Mouse (Mus musculus): Measurements from ENCODE around the gene 4930518I15Rik. TPM values are rescaled to one million over a fixed set of nuclear protein-coding genes. Genes with fewer than 3 reads are reported as not detected.

4930518I15Rik gene
- polyA plus RNA-seq, 1 experiment, result 2.7 TPM

- Histone ChIP-seq H3K4me3 (replicated peaks; ENCODE audit: control insufficient read depth, low read depth, low read length) (no peak overlapping the region), H3K27ac (ENCODE audit: control insufficient read depth, insufficient read depth, low read depth, low read length, poor library complexity) (no peak overlapping the region), H3K4me1 (ENCODE audit: control insufficient read depth, insufficient read depth, low read length) (no peaks in the 10 kb centered on the region; the same call in 1 of the 2 replicates)
- WGBS, result 89% methylated on average over 10 of the region's 10 CpGs
- TF ChIP-seq CTCF (IDR thresholded peaks at IDR 0.05; ENCODE audit: control insufficient read depth, insufficient read depth, low read length), result no peak
- no peak for TF ChIP-seq POLR2A (IDR thresholded peaks at IDR 0.05; ENCODE audit: borderline replicate concordance, control insufficient read depth, low read depth, low read length)
These were observed 13.0 kb downstream of the 4930518I15Rik start for GRCm38 (mm10) chr2:156844715-156845114.

GRCm38 (mm10) chr2:156843331-156843730, 14.4 kb downstream of the 4930518I15Rik start:
- Histone ChIP-seq H3K4me3 (replicated peaks; ENCODE audit: control insufficient read depth, low read depth, low read length) (no peak overlapping the region), H3K4me1 (ENCODE audit: control insufficient read depth, insufficient read depth, low read length) (no peaks in the 10 kb centered on the region; the same call in 1 of the 2 replicates), H3K27ac (ENCODE audit: control insufficient read depth, insufficient read depth, low read depth, low read length, poor library complexity) (no peak overlapping the region)
- WGBS, result 80% methylated on average over 10 of the region's 10 CpGs
- TF ChIP-seq POLR2A (IDR thresholded peaks at IDR 0.05; ENCODE audit: borderline replicate concordance, control insufficient read depth, low read depth, low read length), result no peak
- no peak for TF ChIP-seq CTCF (IDR thresholded peaks at IDR 0.05; ENCODE audit: control insufficient read depth, insufficient read depth, low read length)

- Histone ChIP-seq H3K4me1 (ENCODE audit: control insufficient read depth, insufficient read depth, low read length) (no peaks in the 10 kb centered on the region; the same call in 1 of the 2 replicates), H3K4me3 (replicated peaks; ENCODE audit: control insufficient read depth, low read depth, low read length) (no peak overlapping the region), H3K27ac (ENCODE audit: control insufficient read depth, insufficient read depth, low read depth, low read length, poor library complexity) (no peak overlapping the region)
- TF ChIP-seq POLR2A (IDR thresholded peaks at IDR 0.05; ENCODE audit: borderline replicate concordance, control insufficient read depth, low read depth, low read length) (no peak), CTCF (IDR thresholded peaks at IDR 0.05; ENCODE audit: control insufficient read depth, insufficient read depth, low read length) (no peak)
- WGBS, result 85% methylated on average over 11 of the region's 11 CpGs
These were observed 15.0 kb downstream of the 4930518I15Rik start for GRCm38 (mm10) chr2:156842711-156843110.

- WGBS, result 34% methylated on average over 20 of the region's 20 CpGs
- Histone ChIP-seq H3K4me3 (replicated peaks; ENCODE audit: control insufficient read depth, low read depth, low read length) (peak overlapping the region; percentile 46), H3K27ac (ENCODE audit: control insufficient read depth, insufficient read depth, low read depth, low read length, poor library complexity) (no peak overlapping the region), H3K4me1 (ENCODE audit: control insufficient read depth, insufficient read depth, low read length) (no peaks in the 10 kb centered on the region; the same call in 1 of the 2 replicates)
- no peak for TF ChIP-seq CTCF (IDR thresholded peaks at IDR 0.05; ENCODE audit: control insufficient read depth, insufficient read depth, low read length)
- TF ChIP-seq POLR2A (IDR thresholded peaks at IDR 0.05; ENCODE audit: borderline replicate concordance, control insufficient read depth, low read depth, low read length), result no peak
These were observed 15.7 kb downstream of the 4930518I15Rik start for GRCm38 (mm10) chr2:156841841-156842706.

GRCm38 (mm10) chr2:156841028-156841840, 16.5 kb downstream of the 4930518I15Rik start:
- TF ChIP-seq CTCF (IDR thresholded peaks at IDR 0.05; ENCODE audit: control insufficient read depth, insufficient read depth, low read length), result no peak
- no peak for TF ChIP-seq POLR2A (IDR thresholded peaks at IDR 0.05; ENCODE audit: borderline replicate concordance, control insufficient read depth, low read depth, low read length)
- WGBS, result 2% methylated on average over 42 of the region's 42 CpGs
- Histone ChIP-seq H3K4me3 (replicated peaks; ENCODE audit: control insufficient read depth, low read depth, low read length) (peak overlapping the region; percentile 46), H3K27ac (ENCODE audit: control insufficient read depth, insufficient read depth, low read depth, low read length, poor library complexity) (no peak overlapping the region), H3K4me1 (ENCODE audit: control insufficient read depth, insufficient read depth, low read length) (no peaks in the 10 kb centered on the region; the same call in 1 of the 2 replicates)

GRCm38 (mm10) chr2:156840301-156841027, 17.3 kb downstream of the 4930518I15Rik start:
- H3K4me3 ChIP-seq (replicated peaks; ENCODE audit: control insufficient read depth, low read depth, low read length), result peak overlapping the region; percentile 51
- WGBS, result under 1% methylated on average over 72 of the region's 79 CpGs
- no peak overlapping the region; the same call in 1 of the 2 replicates for H3K27ac ChIP-seq (ENCODE audit: control insufficient read depth, insufficient read depth, low read depth, low read length, poor library complexity)
- no peaks in the 10 kb centered on the region; the same call in 1 of the 2 replicates for H3K4me1 ChIP-seq (ENCODE audit: control insufficient read depth, insufficient read depth, low read length)
- TF ChIP-seq POLR2A (IDR thresholded peaks at IDR 0.05; ENCODE audit: borderline replicate concordance, control insufficient read depth, low read depth, low read length), result no peak
- no peak for TF ChIP-seq CTCF (IDR thresholded peaks at IDR 0.05; ENCODE audit: control insufficient read depth, insufficient read depth, low read length)

DNA sequence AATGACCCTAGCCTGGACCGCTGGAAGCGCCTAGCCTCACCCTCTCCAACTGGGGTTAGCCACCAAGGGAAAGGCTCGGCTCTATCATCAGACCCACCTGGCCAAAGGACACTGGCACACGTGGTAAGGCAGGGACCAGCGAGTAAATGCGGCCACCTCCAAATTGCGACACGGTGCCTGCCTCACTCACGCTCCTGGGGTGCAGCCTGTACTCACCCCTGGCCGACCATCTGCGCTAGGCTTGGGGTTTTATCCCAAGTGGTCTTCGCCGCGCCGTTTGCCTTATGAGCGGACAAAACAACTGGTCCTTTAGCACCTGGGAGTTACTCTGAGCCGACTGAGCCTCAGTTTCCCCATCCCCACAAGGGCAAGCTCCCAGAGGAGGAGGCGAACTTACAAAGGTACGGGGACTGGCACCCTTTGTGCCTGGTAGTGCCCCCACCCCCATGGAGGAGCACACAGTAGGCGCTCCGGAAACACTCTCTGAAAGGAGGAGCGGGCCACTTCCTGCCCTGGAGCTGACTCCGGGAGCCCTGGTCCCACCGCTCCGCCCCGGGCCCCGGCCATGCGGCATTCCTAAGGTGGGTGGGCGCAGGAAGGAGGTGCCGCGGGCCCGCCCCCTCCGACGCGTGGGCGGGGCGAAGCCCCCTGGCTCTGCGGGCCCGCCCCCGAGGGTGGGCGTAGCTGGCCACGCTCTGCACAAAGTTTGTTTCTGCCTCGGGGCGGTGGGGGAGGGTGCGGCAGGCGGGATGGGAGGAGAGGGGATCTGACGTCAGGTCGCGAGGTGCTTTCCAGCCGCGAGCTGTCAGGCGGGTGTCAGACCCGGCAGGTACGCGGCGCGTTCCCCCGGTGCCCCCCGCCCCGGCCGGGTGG, 18.2 kb downstream of the 4930518I15Rik start, which contains the start of gene Tgif2:
Gene Tgif2 (plus strand): TSS at position 689 of the 873 bp plus-strand sequence.
- TF ChIP-seq CTCF (IDR thresholded peaks at IDR 0.05; ENCODE audit: control insufficient read depth, insufficient read depth, low read length) (no peak), POLR2A (IDR thresholded peaks at IDR 0.05; ENCODE audit: borderline replicate concordance, control insufficient read depth, low read depth, low read length) (no peak)
- Histone ChIP-seq H3K4me1 (ENCODE audit: control insufficient read depth, insufficient read depth, low read length) (no peaks in the 10 kb centered on the region; the same call in 1 of the 2 replicates), H3K4me3 (replicated peaks; ENCODE audit: control insufficient read depth, low read depth, low read length) (peak within 1 kb of the TSS; percentile 51), H3K27ac (ENCODE audit: control insufficient read depth, insufficient read depth, low read depth, low read length, poor library complexity) (peak within 1 kb of the TSS; percentile 6)
- WGBS, result 12% methylated on average over 61 of the region's 61 CpGs
